Mouse (Mus musculus): ENCODE measurements around the gene Slco2a1.

Slco2a1 gene

DNA sequence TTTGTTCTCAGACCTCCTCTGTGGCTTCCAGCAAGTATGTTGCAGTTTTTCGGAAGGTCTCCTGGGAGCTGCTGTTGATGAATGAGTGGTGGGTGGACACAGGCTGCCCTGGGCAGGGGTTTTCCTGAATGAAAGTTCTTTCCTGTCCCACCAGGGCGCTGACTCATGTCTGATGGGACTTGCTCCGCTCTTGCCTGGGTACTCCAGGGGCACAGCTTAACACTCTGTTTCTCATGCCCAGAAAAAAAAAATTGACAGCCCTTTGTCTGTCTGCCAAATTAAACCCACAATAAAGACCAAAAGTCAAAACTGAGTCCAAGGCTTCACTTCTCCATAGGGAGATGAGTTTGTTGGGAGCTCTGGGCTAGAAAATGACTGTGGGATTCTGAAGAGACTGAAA lies 44.9 kb downstream of the Slco2a1 start:
- no peak for DNase-seq (ENCODE audit: low spot score in 2 of 2)

DNA sequence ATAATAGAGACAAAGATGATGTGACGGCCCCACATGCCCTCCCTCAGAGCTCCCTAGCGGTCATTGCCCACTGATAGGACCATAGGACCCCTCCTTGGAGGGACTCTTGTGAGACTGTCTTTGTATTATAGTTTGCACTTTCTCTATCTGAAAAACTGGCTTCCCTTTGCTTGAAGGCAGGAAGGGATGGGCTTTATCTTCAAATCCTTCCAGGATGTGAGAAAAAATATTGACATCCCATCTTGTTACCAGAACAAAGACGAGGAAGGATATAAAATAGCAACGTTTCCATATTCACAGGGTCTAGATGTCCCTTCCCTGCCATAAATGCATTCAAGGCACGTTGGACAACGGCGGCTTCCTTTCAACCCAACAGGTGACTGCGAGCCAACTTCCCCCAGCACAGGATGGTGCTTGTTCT lies 48.5 kb downstream of the Slco2a1 start:
- DNase-seq (ENCODE audit: low spot score in 2 of 2): no peak

- no peak for DNase-seq (ENCODE audit: low spot score in 2 of 2)
Measured at GRCm38 (mm10) chr9:103038266-103038665, 49.8 kb downstream of the Slco2a1 start.

- DNase-seq (ENCODE audit: low spot score in 2 of 2): no peak
Measured at GRCm38 (mm10) chr9:103038705-103039104, 50.2 kb downstream of the Slco2a1 start.

DNA sequence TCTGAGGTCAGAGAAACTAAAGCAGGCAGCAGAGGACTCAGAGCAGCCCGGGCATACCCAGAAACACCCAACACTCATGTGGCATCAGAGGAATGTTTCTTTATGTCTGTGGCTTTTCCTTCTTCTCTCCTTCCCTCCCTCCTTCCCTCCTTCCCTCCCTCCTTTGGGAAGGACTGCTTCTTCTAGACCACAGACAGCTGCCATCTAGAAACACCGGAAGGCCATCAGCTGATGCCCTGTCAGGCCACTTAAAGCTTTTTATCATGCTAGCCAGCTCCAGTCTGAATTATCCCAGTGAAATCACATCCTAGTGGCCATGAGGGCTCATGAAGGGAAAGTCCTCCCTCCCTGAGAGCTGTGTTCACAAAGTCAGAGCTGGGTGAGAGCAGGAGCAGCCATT lies 52.1 kb downstream of the Slco2a1 start:
- DNase-seq (ENCODE audit: low spot score in 2 of 2): no peak

- no peak for DNase-seq (ENCODE audit: low spot score in 2 of 2)
Measured at GRCm38 (mm10) chr9:103045406-103045805, 56.9 kb downstream of the Slco2a1 start.

DNA sequence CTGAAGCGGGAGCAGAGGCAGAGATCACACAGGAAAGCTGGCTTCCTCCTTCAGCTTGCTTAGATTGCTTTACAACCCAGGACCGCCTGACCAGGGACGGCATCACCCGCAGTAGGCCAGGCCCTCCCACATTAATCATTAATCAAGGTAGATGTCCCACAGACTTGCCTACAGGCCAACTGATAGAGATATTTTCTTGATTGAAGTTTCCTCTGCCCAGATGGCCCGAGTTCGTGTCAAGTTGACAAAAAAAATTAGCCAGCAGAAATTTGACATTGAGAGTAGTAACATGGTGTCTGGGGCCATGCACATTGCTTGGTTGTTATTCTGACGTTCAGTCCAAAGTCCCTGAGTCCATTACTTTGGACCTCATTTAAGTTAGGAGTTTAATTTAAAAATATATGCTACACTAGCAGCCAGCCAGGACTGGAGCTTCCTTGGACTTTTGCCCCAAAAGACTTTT lies 60.6 kb downstream of the Slco2a1 start:
- no peak for DNase-seq (ENCODE audit: low spot score in 2 of 2)

DNA sequence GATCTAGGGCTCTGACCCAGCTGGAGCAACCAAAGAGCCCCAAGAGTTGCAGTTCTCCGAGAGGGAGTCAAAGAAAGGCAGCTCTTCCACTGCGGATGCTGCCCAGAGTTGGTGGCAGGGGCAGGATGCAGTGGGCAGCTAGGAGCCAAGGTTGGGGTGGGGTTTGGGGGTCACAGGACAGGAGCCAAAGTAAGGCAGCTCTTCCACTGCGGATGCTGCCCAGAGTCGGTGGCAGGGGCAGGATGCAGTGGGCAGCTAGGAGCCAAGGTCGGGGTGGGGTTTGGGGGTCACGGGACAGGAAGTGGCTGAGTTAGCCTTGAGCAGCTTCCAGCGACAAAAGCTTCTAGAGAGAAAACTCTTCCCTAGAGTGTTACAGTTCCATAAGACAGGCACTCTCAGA lies 65.3 kb downstream of the Slco2a1 start:
- DNase-seq (ENCODE audit: low spot score in 2 of 2): no peak

- no peak for DNase-seq (ENCODE audit: low spot score in 2 of 2)
Measured at GRCm38 (mm10) chr9:103055061-103055460, 66.5 kb downstream of the Slco2a1 start.

DNA sequence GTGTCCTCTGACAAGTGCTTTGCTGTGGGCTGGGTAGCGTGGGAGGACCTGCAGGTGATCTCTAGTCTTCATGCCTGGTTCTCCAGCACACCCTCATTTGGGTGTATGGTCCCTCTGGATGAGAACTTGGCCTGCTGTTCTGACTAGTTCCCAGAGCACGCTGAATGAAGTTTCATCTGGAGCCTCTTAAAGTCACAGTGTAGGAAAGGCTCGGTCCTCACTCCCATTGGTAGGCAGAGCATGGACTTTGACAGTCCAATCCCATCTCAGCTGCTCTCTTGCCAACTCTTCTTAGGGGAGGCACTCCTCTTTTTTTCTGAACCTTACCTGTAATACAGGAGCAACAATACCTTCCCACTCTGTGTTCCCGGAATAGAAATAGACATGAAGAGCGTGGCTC lies 67.7 kb downstream of the Slco2a1 start:
- DNase-seq (ENCODE audit: low spot score in 2 of 2): no peak

GRCm38 (mm10) chr9:103060551-103060950 lies 72.0 kb downstream of the Slco2a1 start:
- no peak for DNase-seq (ENCODE audit: low spot score in 2 of 2)

DNA sequence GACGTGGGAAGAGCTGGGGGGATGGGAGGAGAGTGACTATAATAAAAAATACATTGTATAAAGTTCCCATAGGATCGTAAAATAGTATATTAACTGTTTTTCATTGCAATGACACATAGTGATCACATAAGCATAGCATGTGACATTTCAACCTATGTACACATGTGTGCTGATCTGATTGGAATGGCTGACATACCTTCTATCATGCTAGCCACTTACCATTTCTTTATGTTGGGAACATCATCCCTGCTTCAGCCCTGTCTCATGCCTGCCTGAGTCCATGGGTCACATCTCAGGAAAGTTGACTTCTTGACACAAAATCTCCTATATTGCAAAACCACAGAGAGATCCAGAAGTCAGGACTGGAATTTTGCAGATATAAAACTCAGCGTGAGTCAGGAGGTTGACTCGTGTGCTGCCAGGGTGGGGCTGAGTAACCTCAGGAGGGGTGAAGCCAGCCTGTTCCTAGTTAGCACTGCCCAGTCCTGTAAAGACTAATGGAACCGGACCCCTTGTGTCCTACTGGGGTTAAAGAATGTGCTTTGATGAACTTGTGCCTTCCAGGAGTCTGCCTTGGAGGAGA lies 73.0 kb downstream of the Slco2a1 start:
- DNase-seq (ENCODE audit: low spot score in 2 of 2): no peak

GRCm38 (mm10) chr9:103063591-103063990 lies 75.1 kb downstream of the Slco2a1 start:
- DNase-seq (ENCODE audit: low spot score in 2 of 2): no peak

DNA sequence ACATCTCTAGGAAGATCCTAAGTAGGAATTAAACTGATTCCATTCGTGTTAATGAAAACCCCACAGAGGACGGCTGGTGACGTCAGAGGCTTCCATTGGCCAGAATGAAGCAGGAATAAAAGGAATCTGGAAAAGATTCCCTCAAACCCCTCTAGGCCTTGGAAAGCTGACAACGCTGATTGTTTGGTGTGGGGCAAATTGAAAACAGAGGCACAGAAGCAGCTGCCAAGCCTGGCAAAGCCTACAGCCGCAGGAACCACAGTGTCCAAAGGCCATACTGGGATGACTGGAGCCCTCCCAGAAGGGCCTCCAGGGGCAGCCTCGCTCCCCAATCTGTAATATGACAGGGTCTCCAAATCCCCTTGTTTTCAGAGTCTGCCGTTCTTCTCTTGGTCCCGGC lies 78.3 kb downstream of the Slco2a1 start:
- DNase-seq (ENCODE audit: low spot score in 2 of 2): no peak

- DNase-seq (ENCODE audit: low spot score in 2 of 2): no peak
Measured at GRCm38 (mm10) chr9:103067651-103068050, 79.1 kb downstream of the Slco2a1 start.

GRCm38 (mm10) chr9:103068769-103069168 lies 80.3 kb downstream of the Slco2a1 start:
- DNase-seq (ENCODE audit: low spot score in 2 of 2): no peak

- no peak for DNase-seq (ENCODE audit: low spot score in 2 of 2)
Measured at GRCm38 (mm10) chr9:103071541-103072203, 83.2 kb downstream of the Slco2a1 start.

- no peak for DNase-seq (ENCODE audit: low spot score in 2 of 2)
Measured at GRCm38 (mm10) chr9:103072204-103072599, 83.7 kb downstream of the Slco2a1 start.

DNA sequence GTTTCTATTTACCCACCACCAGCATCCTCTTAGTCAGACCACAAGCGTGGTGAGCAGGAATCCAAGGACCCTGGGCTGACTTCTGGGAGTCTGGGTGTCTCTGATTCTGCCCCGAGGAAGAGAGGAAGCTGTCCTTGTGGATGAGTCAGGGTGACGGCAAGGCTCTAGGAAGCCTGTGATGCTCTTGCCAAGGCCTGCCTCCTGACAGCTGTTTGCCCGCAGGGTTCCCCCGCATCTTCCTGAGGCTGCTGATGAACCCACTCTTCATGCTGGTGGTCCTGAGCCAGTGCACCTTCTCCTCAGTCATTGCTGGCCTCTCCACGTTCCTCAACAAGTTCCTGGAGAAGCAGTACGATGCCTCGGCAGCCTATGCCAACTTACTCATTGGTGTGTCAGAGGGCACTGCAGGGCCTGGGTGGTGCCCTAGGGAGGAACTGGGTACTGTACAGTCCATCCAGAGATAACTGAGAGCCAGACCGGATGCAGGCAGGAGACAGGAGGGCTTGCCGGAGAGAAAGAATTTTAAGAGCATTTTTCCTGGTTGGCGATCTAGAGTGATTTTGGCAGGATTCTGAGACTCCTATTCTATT lies 84.5 kb downstream of the Slco2a1 start:
- no peak for DNase-seq (ENCODE audit: low spot score in 2 of 2)

DNA sequence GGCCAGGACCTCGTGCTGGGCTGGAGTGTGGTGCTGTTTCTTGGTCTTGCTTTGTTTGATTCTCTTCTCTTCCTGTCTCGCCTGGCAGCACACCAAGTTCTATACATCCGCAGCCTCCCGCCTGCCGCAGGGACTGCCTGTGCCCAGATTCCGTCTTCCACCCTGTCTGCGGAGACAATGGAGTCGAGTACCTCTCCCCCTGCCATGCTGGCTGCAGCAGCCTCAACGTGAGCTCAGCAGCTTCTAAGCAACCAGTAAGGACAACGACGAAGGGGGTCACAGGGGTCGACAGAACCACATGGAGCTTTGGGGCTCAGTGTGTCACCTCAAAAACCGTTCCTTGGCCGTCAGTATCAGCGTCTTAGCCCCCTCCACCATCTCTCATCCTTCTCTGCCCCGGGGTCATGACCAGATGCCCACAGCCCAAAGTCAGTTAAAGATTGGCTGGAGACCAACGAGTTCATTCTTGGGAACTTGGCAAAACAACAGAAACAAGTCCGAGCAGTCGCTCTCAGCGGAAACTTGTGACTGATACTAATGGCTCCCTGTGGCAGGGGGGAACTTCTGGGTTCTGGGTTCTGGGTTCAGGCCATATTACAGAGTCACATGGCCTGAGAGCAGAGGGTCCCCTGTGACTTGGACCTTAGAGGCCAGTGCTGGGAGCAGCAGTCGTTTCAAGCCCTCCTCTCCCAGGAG lies 88.5 kb downstream of the Slco2a1 start:
- DNase-seq (ENCODE audit: low spot score in 2 of 2): no peak

- DNase-seq (ENCODE audit: low spot score in 2 of 2): no peak
Measured at GRCm38 (mm10) chr9:103078194-103078691, 89.7 kb downstream of the Slco2a1 start.

DNA sequence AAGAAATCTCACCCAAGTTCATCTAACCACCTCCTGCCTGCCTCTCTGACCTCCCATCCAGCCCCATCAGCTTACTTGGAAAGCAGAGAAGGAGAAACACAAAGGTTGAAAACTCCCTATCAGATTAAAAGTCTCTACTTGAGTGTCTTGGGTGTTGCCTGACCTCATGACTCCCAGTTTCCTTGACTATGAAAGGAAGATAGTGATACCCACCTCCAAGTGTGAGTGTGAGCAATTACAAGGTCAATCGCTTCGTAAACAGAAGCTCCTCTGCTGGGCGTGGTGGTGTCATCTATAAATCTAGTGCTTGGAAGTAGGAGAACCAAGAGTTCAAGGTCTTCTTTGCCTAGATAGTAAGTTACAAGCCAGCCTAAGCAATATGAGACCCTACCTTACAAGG lies 91.7 kb downstream of the Slco2a1 start:
- DNase-seq (ENCODE audit: low spot score in 2 of 2): no peak

Data from spleen, postnatal 36 days (tissue).